Mouse (Mus musculus): ENCODE measurements at regions not wholly inside any gene's neighbourhood (a gene's known extent, or its start where the extent isn't known, plus 50 kb on each side); places are given as distances from the start of the nearest gene placed in this dataset.
"Not testable (repeated sequence)": the region's sequence is repeated elsewhere in the genome, so short reads cannot be mapped to it uniquely, and the experiment has no call there.

- ATAC-seq (ENCODE audit: insufficient read depth, low read depth): no peak
- H3K9ac ChIP-seq (replicated peaks; ENCODE audit: low read depth, low read length): no peak overlapping the region
- H3K36me3 ChIP-seq (replicated peaks; ENCODE audit: control insufficient read depth, insufficient read depth, low read length): no peaks in the 10 kb centered on the region
- H3K27ac ChIP-seq (ENCODE audit: low read depth): no peak overlapping the region
- H3K27me3 ChIP-seq (ENCODE audit: control insufficient read depth, insufficient read depth, low read length): no peaks in the 10 kb centered on the region
- WGBS: 92% methylated on average over 4 of the region's 4 CpGs
- H3K9me3 ChIP-seq (replicated peaks; ENCODE audit: control insufficient read depth, low read length): no peaks in the 10 kb centered on the region
- H3K4me2 ChIP-seq (ENCODE audit: low read depth, low read length): no peak overlapping the region
- no peak overlapping the region for H3K4me3 ChIP-seq (ENCODE audit: low read depth, low read length)
- H3K4me1 ChIP-seq (ENCODE audit: control insufficient read depth, insufficient read depth): no peaks in the 10 kb centered on the region
- no peak for DNase-seq (ENCODE audit: low spot score)
- TF ChIP-seq EP300 (IDR thresholded peaks at IDR 0.05; ENCODE audit: low read depth) (no peak), CTCF (IDR thresholded peaks at IDR 0.05; ENCODE audit: low read depth) (no peak)
Measured at GRCm38 (mm10) chr13:107779591-107779990, 264.7 kb upstream of the Smim15 start.

- not testable (repeated sequence) for H3K36me3 ChIP-seq (replicated peaks; ENCODE audit: control insufficient read depth, insufficient read depth, low read length); H3K4me2 ChIP-seq (ENCODE audit: low read depth, low read length); H3K4me3 ChIP-seq (ENCODE audit: low read depth, low read length); H3K27ac ChIP-seq (ENCODE audit: low read depth); H3K9ac ChIP-seq (replicated peaks; ENCODE audit: low read depth, low read length); H3K4me1 ChIP-seq (ENCODE audit: control insufficient read depth, insufficient read depth); ATAC-seq (ENCODE audit: insufficient read depth, low read depth); H3K9me3 ChIP-seq (replicated peaks; ENCODE audit: control insufficient read depth, low read length); DNase-seq (ENCODE audit: low spot score); H3K27me3 ChIP-seq (ENCODE audit: control insufficient read depth, insufficient read depth, low read length)
- 91% methylated on average over 19 of the region's 19 CpGs for WGBS
Measured at GRCm38 (mm10) chr13:107774499-107774898, 269.7 kb upstream of the Smim15 start.

GRCm38 (mm10) chr13:107767262-107767624 lies 277.0 kb upstream of the Smim15 start:
- no peak for ATAC-seq (ENCODE audit: insufficient read depth, low read depth)
- 84% methylated on average over 2 of the region's 2 CpGs for WGBS
- Histone ChIP-seq H3K4me1 (ENCODE audit: control insufficient read depth, insufficient read depth) (no peaks in the 10 kb centered on the region), H3K4me2 (ENCODE audit: low read depth, low read length) (no peak overlapping the region), H3K4me3 (ENCODE audit: low read depth, low read length) (no peak overlapping the region), H3K9ac (replicated peaks; ENCODE audit: low read depth, low read length) (no peak overlapping the region), H3K27ac (ENCODE audit: low read depth) (no peak overlapping the region), H3K36me3 (replicated peaks; ENCODE audit: control insufficient read depth, insufficient read depth, low read length) (peaks cover 9% of the 10 kb centered on the region; the same call in 1 of the 2 replicates), H3K9me3 (replicated peaks; ENCODE audit: control insufficient read depth, low read length) (no peaks in the 10 kb centered on the region), H3K27me3 (ENCODE audit: control insufficient read depth, insufficient read depth, low read length) (no peaks in the 10 kb centered on the region)
- no peak for TF ChIP-seq CTCF (IDR thresholded peaks at IDR 0.05; ENCODE audit: low read depth)
- TF ChIP-seq EP300 (IDR thresholded peaks at IDR 0.05; ENCODE audit: low read depth): no peak
- no peak for DNase-seq (ENCODE audit: low spot score)

GRCm38 (mm10) chr13:107766397-107767261 lies 277.6 kb upstream of the Smim15 start:
- no peak overlapping the region for H3K9ac ChIP-seq (replicated peaks; ENCODE audit: low read depth, low read length)
- no peaks in the 10 kb centered on the region for H3K4me1 ChIP-seq (ENCODE audit: control insufficient read depth, insufficient read depth)
- DNase-seq (ENCODE audit: low spot score) (no peak), ATAC-seq (ENCODE audit: insufficient read depth, low read depth) (no peak)
- TF ChIP-seq CTCF (IDR thresholded peaks at IDR 0.05; ENCODE audit: low read depth): no peak
- TF ChIP-seq EP300 (IDR thresholded peaks at IDR 0.05; ENCODE audit: low read depth): no peak
- no peak overlapping the region for H3K4me3 ChIP-seq (ENCODE audit: low read depth, low read length)
- H3K27me3 ChIP-seq (ENCODE audit: control insufficient read depth, insufficient read depth, low read length): no peaks in the 10 kb centered on the region
- 84% methylated on average over 13 of the region's 13 CpGs for WGBS
- no peak overlapping the region for H3K4me2 ChIP-seq (ENCODE audit: low read depth, low read length)
- peaks cover 9% of the 10 kb centered on the region; the same call in 1 of the 2 replicates for H3K36me3 ChIP-seq (replicated peaks; ENCODE audit: control insufficient read depth, insufficient read depth, low read length)
- no peaks in the 10 kb centered on the region for H3K9me3 ChIP-seq (replicated peaks; ENCODE audit: control insufficient read depth, low read length)
- H3K27ac ChIP-seq (ENCODE audit: low read depth): no peak overlapping the region

- DNase-seq (ENCODE audit: low spot score): no peak
- Histone ChIP-seq H3K4me2 (ENCODE audit: low read depth, low read length) (no peak overlapping the region), H3K9ac (replicated peaks; ENCODE audit: low read depth, low read length) (no peak overlapping the region), H3K27me3 (ENCODE audit: control insufficient read depth, insufficient read depth, low read length) (no peaks in the 10 kb centered on the region), H3K4me3 (ENCODE audit: low read depth, low read length) (no peak overlapping the region), H3K36me3 (replicated peaks; ENCODE audit: control insufficient read depth, insufficient read depth, low read length) (peaks cover 4% of the 10 kb centered on the region; the same call in 1 of the 2 replicates), H3K4me1 (ENCODE audit: control insufficient read depth, insufficient read depth) (no peaks in the 10 kb centered on the region), H3K27ac (ENCODE audit: low read depth) (no peak overlapping the region), H3K9me3 (replicated peaks; ENCODE audit: control insufficient read depth, low read length) (no peaks in the 10 kb centered on the region)
- 74% methylated on average over 5 of the region's 5 CpGs for WGBS
- TF ChIP-seq EP300 (IDR thresholded peaks at IDR 0.05; ENCODE audit: low read depth) (no peak), CTCF (IDR thresholded peaks at IDR 0.05; ENCODE audit: low read depth) (no peak)
- no peak for ATAC-seq (ENCODE audit: insufficient read depth, low read depth)
Measured at GRCm38 (mm10) chr13:107763911-107764310, 280.3 kb upstream of the Smim15 start.

GRCm38 (mm10) chr13:107760511-107760910 lies 283.7 kb upstream of the Smim15 start:
- 92% methylated on average over 8 of the region's 8 CpGs for WGBS

More at GRCm38 (mm10) chr13:107760511-107760910, 283.7 kb upstream of the Smim15 start:
- ATAC-seq (ENCODE audit: insufficient read depth, low read depth): no peak
- no peaks in the 10 kb centered on the region for H3K9me3 ChIP-seq (replicated peaks; ENCODE audit: control insufficient read depth, low read length)
- H3K9ac ChIP-seq (replicated peaks; ENCODE audit: low read depth, low read length): no peak overlapping the region
- H3K27ac ChIP-seq (ENCODE audit: low read depth): no peak overlapping the region
- no peaks in the 10 kb centered on the region for H3K36me3 ChIP-seq (replicated peaks; ENCODE audit: control insufficient read depth, insufficient read depth, low read length)
- TF ChIP-seq EP300 (IDR thresholded peaks at IDR 0.05; ENCODE audit: low read depth) (no peak), CTCF (IDR thresholded peaks at IDR 0.05; ENCODE audit: low read depth) (no peak)
- no peak overlapping the region for H3K4me3 ChIP-seq (ENCODE audit: low read depth, low read length)
- DNase-seq (ENCODE audit: low spot score): no peak
- no peaks in the 10 kb centered on the region for H3K27me3 ChIP-seq (ENCODE audit: control insufficient read depth, insufficient read depth, low read length)
- no peaks in the 10 kb centered on the region for H3K4me1 ChIP-seq (ENCODE audit: control insufficient read depth, insufficient read depth)
- H3K4me2 ChIP-seq (ENCODE audit: low read depth, low read length): no peak overlapping the region
